Mouse (Mus musculus) erythroid progenitor cell, adult 5-6 weeks (primary cell): ENCODE data around the gene Aga. TPM values are rescaled to one million over a fixed set of nuclear protein-coding genes. Genes with fewer than 3 reads are reported as not detected.
"Not testable (repeated sequence)": the region's sequence is repeated elsewhere in the genome, so short reads cannot be mapped to it uniquely, and the experiment has no call there.

Experiments used
- ATAC-seq: replicated peaks from 2 replicates; pipeline ENCODE4 v1.8.0; 2016; ENCODE audit warnings: moderate number of reproducible peaks, mild to moderate bottlenecking, moderate TSS enrichment, inconsistent platforms; ENCODE audit not compliant: poor library complexity, low FRiP score, severe bottlenecking
- total RNA-seq, 2 experiments: library from RNA; stranded (forward) in 1 of 2; stranded (reverse) in 1 of 2; fragments of 150-400 nt in 1 of 2; fragments of 186-747, 209-891 nt in 1 of 2; gene quantifications; 2 replicates each; pipeline versions ENCODE4 v1.2.3 to v1.2.4; 2015 to 2017; ENCODE audit warnings: low replicate concordance in 2 of 2

Gene Aga
- total RNA-seq (2015; ENCODE audit: low replicate concordance): 3.6 and 5.9 TPM in 2 replicates
- 2.3 and 4.5 TPM in 2 replicates for total RNA-seq (2017; ENCODE audit: low replicate concordance)

- peak; percentile 95 for ATAC-seq
Measured at GRCm38 (mm10) chr8:53511551-53512127, at the start of gene Aga. Aga (plus strand) TSS chr8:53511727.

DNA sequence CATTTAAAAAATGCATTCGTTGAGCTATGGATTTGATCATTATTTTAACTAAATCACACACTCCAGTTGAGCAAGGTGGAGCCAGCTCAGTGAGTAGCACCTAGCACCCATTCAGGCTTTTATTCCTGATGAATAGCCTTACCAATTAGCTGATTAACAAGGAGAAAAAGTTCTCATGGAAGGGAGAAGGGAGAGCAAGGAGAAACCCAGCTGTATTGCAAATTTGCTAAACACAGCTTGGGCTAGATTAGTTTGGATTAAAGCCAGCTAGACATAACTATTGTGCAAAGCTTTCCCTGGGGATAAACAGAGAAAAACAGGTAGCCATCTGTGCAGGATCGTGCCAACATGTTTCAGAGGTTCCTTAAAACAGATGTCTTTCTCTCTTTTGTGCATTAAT is 22.5 kb upstream of the Aga start:
- ATAC-seq: no peak

DNA sequence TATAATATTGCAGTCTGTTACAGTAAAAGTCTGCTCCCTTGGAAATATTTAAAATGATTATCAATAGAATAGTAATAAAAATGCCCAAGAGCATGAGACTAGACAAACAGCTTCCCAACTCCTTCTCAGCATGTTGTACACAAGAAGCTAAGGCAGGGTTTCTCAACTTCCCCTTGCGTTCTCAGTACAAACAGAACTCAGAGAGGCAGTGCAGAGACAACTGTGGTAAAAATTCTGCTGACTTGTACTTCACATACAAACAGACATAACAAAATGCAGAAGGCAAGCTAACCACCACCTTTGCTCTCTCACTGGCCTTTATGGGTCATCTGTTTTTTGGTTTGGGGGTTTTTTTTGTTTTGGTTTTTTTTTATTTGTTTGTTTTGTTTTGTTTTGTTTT is 15.3 kb upstream of the Aga start:
- ATAC-seq: no peak

DNA sequence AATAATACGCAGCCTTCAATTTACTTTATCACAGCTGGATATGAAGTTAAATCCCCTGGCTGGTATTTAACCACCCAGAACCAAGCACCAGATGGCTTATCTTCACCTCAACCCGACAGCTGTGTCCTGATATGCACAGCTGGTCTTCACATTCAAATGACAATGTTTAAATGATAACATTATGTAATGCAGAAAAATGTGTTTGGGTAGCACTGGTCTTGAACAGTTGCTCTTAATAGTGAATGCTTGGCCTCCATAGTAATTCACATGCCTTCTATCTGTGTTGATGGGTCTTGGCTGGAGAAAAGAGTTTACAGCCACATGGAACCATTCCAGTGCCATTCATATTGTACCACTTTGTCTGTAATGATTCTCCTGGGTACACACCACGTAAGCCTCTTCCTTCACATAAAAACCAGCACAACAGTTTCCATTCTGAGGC is 14.6 kb upstream of the Aga start:
- ATAC-seq: no peak

DNA sequence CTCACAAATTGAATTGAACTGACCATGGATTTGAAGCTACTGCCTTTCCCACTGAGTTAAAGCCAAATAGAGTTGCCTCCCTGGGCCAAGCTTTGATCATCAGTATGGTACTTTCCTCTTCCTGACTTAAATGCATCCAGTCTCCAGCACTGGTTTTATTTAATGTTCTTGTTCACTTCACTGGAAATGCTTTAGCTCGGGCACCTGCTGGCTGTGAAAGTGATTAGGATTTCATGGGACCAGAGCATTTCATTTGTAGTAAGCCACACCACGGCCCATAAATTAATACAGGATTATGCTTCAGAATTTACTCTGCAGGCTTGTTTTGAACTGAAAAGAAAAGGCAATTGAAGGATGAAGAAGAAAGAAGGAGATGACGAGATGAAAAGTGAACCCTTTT is 26.5 kb downstream of the Aga start:
- ATAC-seq: not testable (repeated sequence)

- no peak for ATAC-seq
Measured at GRCm38 (mm10) chr8:53539585-53539984, 28.1 kb downstream of the Aga start.

- no peak for ATAC-seq
Measured at GRCm38 (mm10) chr8:53562441-53563040, 51.0 kb downstream of the Aga start.

- ATAC-seq: no peak
Measured at GRCm38 (mm10) chr8:53566223-53566622, 54.7 kb downstream of the Aga start.

Other genes starting within 250 kb of the Aga start
- gene Neil3, start 127.3 kb downstream of the Aga start, total RNA-seq (2015; ENCODE audit: low replicate concordance): 417 and 559 TPM in 2 replicates
- gene Neil3, start 127.3 kb downstream of the Aga start, total RNA-seq (2017; ENCODE audit: low replicate concordance): 465 and 490 TPM in 2 replicates